Mouse (Mus musculus) lung, embryonic 16.5 days (tissue): ENCODE measurements at regions not wholly inside any gene's neighbourhood (a gene's known extent, or its start where the extent isn't known, plus 50 kb on each side); places are given as distances from the start of the nearest gene placed in this dataset.
"Not testable (repeated sequence)": the region's sequence is repeated elsewhere in the genome, so short reads cannot be mapped to it uniquely, and the experiment has no call there.

ENCODE experiments used
- ATAC-seq: fragments of 200-750 bp; cut with Nextera tagmentation; 2 replicates; pipeline ENCODE4 v1.8.0; 2017; ENCODE audit warnings: low read depth, mild to moderate bottlenecking, moderate library complexity
- H3K27ac ChIP-seq: fragments of 300-500 bp; sonication (generic); 2 replicates; pipeline ENCODE4 v1.5.1; 2014; ENCODE audit warnings: mild to moderate bottlenecking, control low read depth, low read length
- H3K27me3 ChIP-seq: fragments of 300-500 bp; sonication (generic); 2 replicates; pipeline ENCODE4 v1.6.1; 2014; ENCODE audit warnings: low read depth, low read length, mixed read lengths; ENCODE audit not compliant: control insufficient read depth, insufficient read depth
- H3K36me3 ChIP-seq: fragments of 300-500 bp; sonication (generic); 2 replicates; pipeline ENCODE4 v1.6.1; 2014; ENCODE audit warnings: low read length; ENCODE audit not compliant: control insufficient read depth, insufficient read depth
- H3K4me1 ChIP-seq: fragments of 300-500 bp; sonication (generic); replicated peaks from 2 replicates; pipeline ENCODE4 v1.6.1; 2014; ENCODE audit warnings: low read length, mixed read lengths; ENCODE audit not compliant: control insufficient read depth, insufficient read depth
- H3K4me2 ChIP-seq: fragments of 300-500 bp; sonication (generic); 2 replicates; pipeline ENCODE4 v1.6.1; 2014; ENCODE audit warnings: low read depth, low read length, control low read depth
- H3K4me3 ChIP-seq: fragments of 300-500 bp; sonication (generic); 2 replicates; pipeline ENCODE4 v1.5.1; 2014; ENCODE audit warnings: mild to moderate bottlenecking, low read length, control low read depth
- H3K9ac ChIP-seq: fragments of 300-500 bp; sonication (generic); 2 replicates; pipeline ENCODE4 v1.6.1; 2014; ENCODE audit warnings: low read length, control low read depth
- H3K9me3 ChIP-seq: fragments of 300-500 bp; sonication (generic); 2 replicates; pipeline ENCODE4 v1.6.1; 2016; ENCODE audit warnings: low read length; ENCODE audit not compliant: control insufficient read depth
- WGBS: fragments of 180-500 bp; shearing (Covaris S2); extraction: QIAGEN DNeasy Blood & Tissue Kit; methylation state at CpG from one replicate; pipeline ENCODE4 v1.1.7; 2014; 5-methylcytosine and 5-hydroxymethylcytosine counted together

- Histone ChIP-seq H3K36me3 (no peaks in the 10 kb centered on the region), H3K9ac (no peak overlapping the region), H3K27ac (no peak overlapping the region), H3K4me1 (0 out of 2 replicates have a peak, but pooled peaks cover 2% of the 10 kb centered on the region), H3K4me2 (no peak overlapping the region), H3K27me3 (no peaks in the 10 kb centered on the region), H3K4me3 (no peak overlapping the region), H3K9me3 (no peaks in the 10 kb centered on the region)
- 67% methylated on average over 1 of the region's 1 CpGs for WGBS
- no peak for ATAC-seq
Observed at GRCm38 (mm10) chr7:62235766-62236165, 110.6 kb upstream of the Ndn start.

DNA sequence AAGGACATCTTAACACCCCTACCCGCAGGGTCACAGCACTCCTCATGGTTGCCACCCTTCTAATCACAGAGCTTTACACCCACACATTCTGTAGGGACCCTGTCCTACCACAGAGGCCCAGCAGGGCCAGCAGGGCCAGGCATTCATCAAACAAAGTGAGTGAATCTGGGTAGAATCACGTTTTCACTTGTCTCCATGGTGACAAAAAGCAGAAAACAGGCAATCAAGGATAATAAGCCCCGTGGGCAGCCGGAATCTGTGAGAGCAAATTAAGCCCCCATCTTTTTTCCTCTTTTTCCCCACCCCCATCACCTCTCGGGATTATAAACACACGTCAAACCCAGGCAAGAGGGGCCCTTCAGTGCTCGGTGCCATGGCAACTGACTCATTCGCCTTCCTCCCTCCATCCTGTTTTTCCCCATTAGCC lies 84.7 kb upstream of the Ndn start:
- no peaks in the 10 kb centered on the region for H3K36me3 ChIP-seq
- no peak overlapping the region for H3K4me3 ChIP-seq
- no peak for ATAC-seq
- no peaks in the 10 kb centered on the region for H3K9me3 ChIP-seq
- no peak overlapping the region for H3K9ac ChIP-seq
- H3K27ac ChIP-seq = no peak overlapping the region
- no peaks in the 10 kb centered on the region for H3K4me1 ChIP-seq
- no peak overlapping the region for H3K4me2 ChIP-seq
- H3K27me3 ChIP-seq = no peaks in the 10 kb centered on the region
- whole genome bisulfite sequencing = 33% methylated on average over 8 of the region's 8 CpGs

DNA sequence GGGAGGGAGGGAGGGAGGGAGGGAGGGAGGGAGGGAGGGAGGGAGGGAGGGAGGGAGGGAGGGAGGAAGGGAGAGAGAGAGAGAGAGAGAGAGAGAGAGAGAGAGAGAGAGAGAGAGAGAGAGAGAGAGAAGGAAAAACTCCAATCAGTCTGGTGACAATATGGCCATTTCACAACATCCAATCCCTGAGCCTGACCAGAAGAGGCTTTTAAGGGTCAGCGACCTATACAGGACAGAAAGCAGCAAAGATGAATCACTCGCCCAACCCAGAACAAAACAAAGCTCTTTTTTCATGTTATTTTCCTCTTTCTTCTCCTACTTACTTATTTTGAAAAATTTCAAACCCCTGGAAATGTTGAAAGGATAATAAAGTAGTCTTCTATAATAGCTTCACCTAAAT lies 84.2 kb upstream of the Ndn start:
- H3K27me3 ChIP-seq, H3K27ac ChIP-seq, ATAC-seq, H3K9me3 ChIP-seq, H3K4me3 ChIP-seq, H3K9ac ChIP-seq, H3K4me1 ChIP-seq, H3K4me2 ChIP-seq, H3K36me3 ChIP-seq: not testable (repeated sequence)
- WGBS = 55% methylated on average over 2 of the region's 2 CpGs

- Histone ChIP-seq H3K27ac (no peak overlapping the region), H3K4me2 (no peak overlapping the region), H3K9ac (no peak overlapping the region), H3K9me3 (no peaks in the 10 kb centered on the region), H3K4me3 (no peak overlapping the region), H3K4me1 (no peaks in the 10 kb centered on the region), H3K27me3 (no peaks in the 10 kb centered on the region), H3K36me3 (no peaks in the 10 kb centered on the region)
- WGBS = 60% methylated on average over 1 of the region's 1 CpGs
- no peak for ATAC-seq
Observed at GRCm38 (mm10) chr7:62269156-62269855, 77.1 kb upstream of the Ndn start.

GRCm38 (mm10) chr7:62276219-62276618 lies 70.2 kb upstream of the Ndn start:
- no peak overlapping the region for H3K27ac ChIP-seq
- no peaks in the 10 kb centered on the region for H3K4me1 ChIP-seq
- H3K36me3 ChIP-seq = no peaks in the 10 kb centered on the region
- no peaks in the 10 kb centered on the region for H3K9me3 ChIP-seq
- no peak overlapping the region for H3K4me2 ChIP-seq
- H3K4me3 ChIP-seq = no peak overlapping the region
- WGBS = 36% methylated on average over 2 of the region's 2 CpGs
- no peaks in the 10 kb centered on the region for H3K27me3 ChIP-seq
- no peak for ATAC-seq
- no peak overlapping the region for H3K9ac ChIP-seq

GRCm38 (mm10) chr7:62278492-62278891 lies 67.9 kb upstream of the Ndn start:
- H3K4me2 ChIP-seq = no peak overlapping the region
- no peaks in the 10 kb centered on the region for H3K36me3 ChIP-seq
- 34% methylated on average over 2 of the region's 2 CpGs for WGBS
- H3K27ac ChIP-seq = no peak overlapping the region
- no peaks in the 10 kb centered on the region for H3K4me1 ChIP-seq
- no peak for ATAC-seq
- no peaks in the 10 kb centered on the region for H3K9me3 ChIP-seq
- no peak overlapping the region for H3K4me3 ChIP-seq
- no peaks in the 10 kb centered on the region for H3K27me3 ChIP-seq
- no peak overlapping the region for H3K9ac ChIP-seq

DNA sequence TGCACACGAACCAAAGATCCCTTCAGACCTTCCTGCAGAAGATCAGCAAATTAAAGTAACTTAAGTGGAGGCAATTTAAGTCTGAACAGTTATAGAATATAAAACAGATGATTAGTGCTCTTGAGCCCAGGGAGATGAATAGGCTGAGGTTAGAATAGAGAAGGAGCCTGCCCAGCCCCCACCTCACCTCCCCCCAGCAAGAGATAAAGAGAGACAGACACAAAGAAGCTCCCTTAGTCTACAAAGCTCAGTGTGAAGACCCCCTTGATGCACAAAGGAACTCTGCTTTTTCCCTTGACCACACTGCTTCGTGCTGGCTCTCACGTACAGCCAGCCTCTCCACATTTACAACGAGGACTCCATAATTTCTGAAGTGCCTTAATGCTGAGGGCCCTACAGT lies 67.3 kb upstream of the Ndn start:
- Histone ChIP-seq H3K4me3 (no peak overlapping the region), H3K4me1 (no peaks in the 10 kb centered on the region), H3K9me3 (no peaks in the 10 kb centered on the region), H3K36me3 (no peaks in the 10 kb centered on the region), H3K27me3 (no peaks in the 10 kb centered on the region), H3K27ac (no peak overlapping the region), H3K9ac (no peak overlapping the region), H3K4me2 (no peak overlapping the region)
- 57% methylated on average over 4 of the region's 4 CpGs for WGBS
- no peak for ATAC-seq
